Mouse (Mus musculus): ENCODE measurements around the gene Rxrg. TPM values are rescaled to one million over a fixed set of nuclear protein-coding genes. Genes with fewer than 3 reads are reported as not detected.

Gene Rxrg
- total RNA-seq, 2 experiments from 2014 or later = 29.5 to 40.0 TPM

- peak; percentile 97 for DNase-seq
These were observed 46.8 kb downstream of the Rxrg start for GRCm38 (mm10) chr1:167644866-167645537.

- DNase-seq = no peak
These were observed 50.5 kb downstream of the Rxrg start for GRCm38 (mm10) chr1:167648670-167649069.

GRCm38 (mm10) chr1:167649122-167649633 is 51.0 kb downstream of the Rxrg start:
- DNase-seq = no peak

- no peak for DNase-seq
These were observed 54.2 kb downstream of the Rxrg start for GRCm38 (mm10) chr1:167652336-167652735.

- no peak for DNase-seq
These were observed 60.9 kb downstream of the Rxrg start for GRCm38 (mm10) chr1:167659065-167659464.

- peak; percentile 64 for DNase-seq
These were observed 62.4 kb downstream of the Rxrg start for GRCm38 (mm10) chr1:167660521-167661101.

GRCm38 (mm10) chr1:167661123-167661522 is 62.9 kb downstream of the Rxrg start:
- DNase-seq = peak; percentile 50

GRCm38 (mm10) chr1:167663136-167663535 is 65.0 kb downstream of the Rxrg start:
- no peak for DNase-seq

GRCm38 (mm10) chr1:167669796-167670195 is 71.6 kb downstream of the Rxrg start:
- peak; percentile 61 for DNase-seq

- peak; percentile 18 for DNase-seq
These were observed 74.3 kb downstream of the Rxrg start for GRCm38 (mm10) chr1:167672433-167672987.

GRCm38 (mm10) chr1:167679061-167679460 is 80.9 kb downstream of the Rxrg start:
- DNase-seq = no peak

GRCm38 (mm10) chr1:167688001-167688346 is 89.8 kb downstream of the Rxrg start:
- DNase-seq = no peak

- peak; percentile 61 for DNase-seq
These were observed 90.4 kb downstream of the Rxrg start for GRCm38 (mm10) chr1:167688347-167689231.

- no peak for DNase-seq
These were observed 90.9 kb downstream of the Rxrg start, which contains the start of gene Lmx1a for GRCm38 (mm10) chr1:167689232-167689261. Gene Lmx1a, plus strand, starts transcription at chr1:167689237.

Other genes starting within 250 kb of the Rxrg start
- gene Aldh9a1, start 248.4 kb upstream of the Rxrg start, total RNA-seq (2021) = 10 to 100 TPM in 1 of 2 experiments, 1 to 10 TPM in 1; 6.7 to 10.3 TPM
- gene Mgst3, start 204.5 kb upstream of the Rxrg start, total RNA-seq (2021) = 10 to 100 TPM; 25.3 to 27.2 TPM
- under 1 TPM; 0.21 to 0.23 TPM for gene Lrrc52, start 131.6 kb upstream of the Rxrg start, total RNA-seq (2021)
- 1 to 10 TPM in 1 of 2 experiments, under 1 TPM in 1; 0.94 to 1.2 TPM for gene Lmx1a, start 90.9 kb downstream of the Rxrg start, total RNA-seq (2021)